Mouse (Mus musculus) embryonic fibroblast, embryonic 13.5 days (primary cell): ENCODE data around the gene Rasgrp3. TPM values are rescaled to one million over a fixed set of nuclear protein-coding genes. Genes with fewer than 3 reads are reported as not detected.

ENCODE experiments used
- H3K27ac ChIP-seq: 2 replicates; pipeline ENCODE4 v1.5.1; 2012; ENCODE audit warnings: low read length, control low read depth, inconsistent platforms; ENCODE audit not compliant: insufficient read depth
- H3K4me1 ChIP-seq: 2 replicates; pipeline ENCODE4 v1.6.1; 2011; ENCODE audit warnings: low read length; ENCODE audit not compliant: control insufficient read depth, insufficient read depth
- H3K4me3 ChIP-seq: 2 replicates; pipeline ENCODE4 v1.5.1; 2011; ENCODE audit warnings: mild to moderate bottlenecking, control low read depth, low read length; ENCODE audit not compliant: insufficient read depth
- CTCF ChIP-seq: IDR thresholded peaks from 2 replicates; pipeline ENCODE4 v1.5.1; 2011; ENCODE audit warnings: mild to moderate bottlenecking, control low read depth, low read length, moderate library complexity, borderline replicate concordance; ENCODE audit not compliant: insufficient read depth
- POLR2A ChIP-seq: IDR thresholded peaks from 2 replicates; pipeline ENCODE4 v1.6.1; 2011; ENCODE audit warnings: low read depth, mild to moderate bottlenecking, control low read depth, low read length, moderate library complexity
- polyA plus RNA-seq: library from polyadenylated mRNA; stranded (reverse); fragments of >200 nt; gene quantifications from 2 replicates; pipeline ENCODE4 v1.2.4, GENCODE M21; 2011; ENCODE audit warnings: low read depth; ENCODE audit not compliant: missing spikeins, insufficient read length

Rasgrp3 gene
- polyA plus RNA-seq, 1 experiment: 3.6 TPM

DNA sequence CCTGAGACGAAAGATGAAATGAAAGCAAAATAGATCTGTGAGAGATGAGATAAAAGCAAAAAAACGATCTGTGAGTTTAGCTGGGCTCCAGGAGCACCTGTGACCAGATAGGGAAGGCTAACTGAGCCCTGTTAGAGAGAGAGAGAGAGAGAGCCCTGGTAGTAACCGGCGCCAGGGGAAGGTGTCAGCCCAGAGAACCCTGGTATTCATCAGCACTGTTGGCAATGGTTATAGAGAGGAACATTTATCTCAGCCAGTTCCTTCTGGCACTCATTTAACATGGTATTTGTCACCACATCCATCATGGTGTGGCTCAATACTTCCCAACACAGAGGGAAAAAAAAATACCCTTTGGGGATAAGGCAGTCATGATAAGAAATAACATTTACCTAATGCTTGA, 80.9 kb downstream of the Rasgrp3 start:
- H3K4me1 ChIP-seq: peaks cover 2% of the 10 kb centered on the region; the same call in 1 of the 2 replicates
- TF ChIP-seq CTCF: no peak
- no peak for TF ChIP-seq POLR2A
- no peak overlapping the region for H3K4me3 ChIP-seq
- no peak overlapping the region for H3K27ac ChIP-seq

DNA sequence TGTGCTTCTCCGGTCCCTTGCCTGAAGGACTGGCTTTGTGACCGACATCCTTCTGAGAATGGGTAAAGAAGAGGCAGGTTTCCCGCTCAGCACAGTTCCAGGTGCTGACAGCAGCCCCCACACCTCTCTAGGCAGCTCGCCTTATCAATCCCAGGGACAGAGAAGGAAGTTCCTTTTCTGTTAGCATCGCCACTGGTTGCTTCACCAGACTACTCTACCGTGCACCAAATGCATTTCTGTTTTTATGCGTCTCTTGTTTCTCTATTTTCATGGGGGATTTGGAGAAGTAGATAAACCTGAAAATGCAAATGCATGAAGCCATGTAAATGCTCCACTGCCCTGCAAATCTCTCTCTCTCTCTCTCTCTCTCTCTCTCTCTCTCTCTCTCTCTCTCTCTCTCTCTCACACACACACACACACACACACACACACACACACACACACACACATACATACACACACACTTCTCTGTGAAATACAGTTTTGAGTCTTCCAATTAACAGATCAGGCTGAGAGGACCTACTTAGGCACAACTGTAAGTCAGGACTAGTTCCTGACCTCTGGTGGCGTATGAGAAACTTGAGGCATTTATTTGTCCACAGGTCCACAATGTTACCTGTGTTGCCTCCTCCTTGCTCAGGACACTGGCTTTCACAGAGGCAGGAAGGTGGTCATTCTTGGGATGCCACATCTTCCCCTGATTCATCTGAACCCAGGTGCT, 82.6 kb downstream of the Rasgrp3 start:
- Histone ChIP-seq H3K4me1 (peaks cover 2% of the 10 kb centered on the region; the same call in 1 of the 2 replicates), H3K27ac (no peak overlapping the region), H3K4me3 (no peak overlapping the region)
- TF ChIP-seq POLR2A: no peak
- TF ChIP-seq CTCF: no peak

GRCm38 (mm10) chr17:75519239-75519900, 83.7 kb downstream of the Rasgrp3 start:
- Histone ChIP-seq H3K27ac (no peak overlapping the region), H3K4me1 (peaks cover 2% of the 10 kb centered on the region; the same call in 1 of the 2 replicates), H3K4me3 (no peak overlapping the region)
- TF ChIP-seq POLR2A: no peak
- TF ChIP-seq CTCF: no peak

GRCm38 (mm10) chr17:75521236-75521842, 85.6 kb downstream of the Rasgrp3 start:
- Histone ChIP-seq H3K4me1 (peaks cover 2% of the 10 kb centered on the region; the same call in 1 of the 2 replicates), H3K27ac (no peak overlapping the region), H3K4me3 (no peak overlapping the region)
- no peak for TF ChIP-seq CTCF
- no peak for TF ChIP-seq POLR2A

- Histone ChIP-seq H3K4me3 (no peak overlapping the region), H3K4me1 (no peaks in the 10 kb centered on the region), H3K27ac (no peak overlapping the region)
- TF ChIP-seq CTCF (no peak), POLR2A (no peak)
These were observed 86.8 kb downstream of the Rasgrp3 start for GRCm38 (mm10) chr17:75522347-75523065.

DNA sequence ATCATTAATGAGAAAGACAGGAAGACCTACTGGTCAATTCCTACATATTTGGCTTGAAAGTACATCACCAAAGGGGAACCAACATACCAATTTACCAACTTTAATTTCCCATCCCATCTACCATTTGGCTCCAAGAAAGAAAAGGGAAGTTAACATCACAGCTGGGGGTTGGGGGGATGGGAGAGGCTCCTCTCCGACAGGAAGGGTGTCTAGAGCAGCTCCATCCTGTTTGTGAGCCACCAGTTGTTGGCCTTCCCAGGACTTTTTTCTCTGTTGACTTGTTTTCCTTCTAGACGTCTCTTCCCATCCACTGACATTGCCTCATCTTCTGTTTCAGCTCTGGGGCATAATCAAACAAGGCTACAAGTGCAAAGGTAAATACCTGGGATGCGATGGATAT, 88.1 kb downstream of the Rasgrp3 start:
- no peak overlapping the region for H3K27ac ChIP-seq
- H3K4me3 ChIP-seq: no peak overlapping the region
- no peaks in the 10 kb centered on the region for H3K4me1 ChIP-seq
- no peak for TF ChIP-seq POLR2A
- TF ChIP-seq CTCF: no peak

- H3K4me1 ChIP-seq: no peaks in the 10 kb centered on the region
- no peak overlapping the region for H3K27ac ChIP-seq
- H3K4me3 ChIP-seq: no peak overlapping the region
- no peak for TF ChIP-seq CTCF
- TF ChIP-seq POLR2A: no peak
These were observed 90.7 kb downstream of the Rasgrp3 start for GRCm38 (mm10) chr17:75526411-75526810.

- no peak overlapping the region for H3K4me3 ChIP-seq
- TF ChIP-seq CTCF (no peak), POLR2A (no peak)
- H3K27ac ChIP-seq: no peak overlapping the region
- no peaks in the 10 kb centered on the region for H3K4me1 ChIP-seq
These were observed 93.7 kb downstream of the Rasgrp3 start for GRCm38 (mm10) chr17:75529222-75529935.

GRCm38 (mm10) chr17:75532469-75532986, 96.8 kb downstream of the Rasgrp3 start:
- Histone ChIP-seq H3K27ac (no peak overlapping the region), H3K4me3 (no peak overlapping the region), H3K4me1 (no peaks in the 10 kb centered on the region)
- TF ChIP-seq CTCF (no peak), POLR2A (no peak)
